Mouse (Mus musculus) midbrain, embryonic 11.5 days (tissue): Measurements from ENCODE around the gene Fam129b. TPM values are rescaled to one million over a fixed set of nuclear protein-coding genes. Genes with fewer than 3 reads are reported as not detected.

Experiments used
- ATAC-seq: fragments of 200-750 bp; cut with Nextera tagmentation; 2 replicates; pipeline ENCODE4 v1.8.0; 2017; ENCODE audit warnings: moderate TSS enrichment, moderate library complexity; ENCODE audit not compliant: low FRiP score
- DNase-seq: peaks from one replicate; pipeline ENCODE4 v3.0.0; 2015; ENCODE audit warnings: low spot score; ENCODE audit errors: missing footprints
- H3K27ac ChIP-seq: fragments of 300-500 bp; sonication (generic); 2 replicates; pipeline ENCODE4 v1.5.1; 2014; ENCODE audit warnings: low read depth, low read length
- H3K27me3 ChIP-seq: fragments of 300-500 bp; sonication (generic); 2 replicates; pipeline ENCODE4 v1.6.1; 2014; ENCODE audit warnings: mild to moderate bottlenecking, low read length, moderate library complexity, mixed read lengths; ENCODE audit not compliant: control insufficient read depth, insufficient read depth
- H3K36me3 ChIP-seq: fragments of 300-500 bp; sonication (generic); 2 replicates; pipeline ENCODE4 v1.6.1; 2014; ENCODE audit warnings: mild to moderate bottlenecking, low read length, moderate library complexity, mixed read lengths; ENCODE audit not compliant: control insufficient read depth, insufficient read depth
- H3K4me1 ChIP-seq: fragments of 300-500 bp; sonication (generic); 2 replicates; pipeline ENCODE4 v1.6.1; 2014; ENCODE audit warnings: low read length; ENCODE audit not compliant: control insufficient read depth, insufficient read depth
- H3K4me2 ChIP-seq: fragments of 300-500 bp; sonication (generic); 2 replicates; pipeline ENCODE4 v1.6.1; 2014; ENCODE audit warnings: mild to moderate bottlenecking, moderate library complexity
- H3K4me3 ChIP-seq: fragments of 300-500 bp; sonication (generic); 2 replicates; pipeline ENCODE4 v1.5.1; 2014; ENCODE audit warnings: low read depth, low read length
- H3K9ac ChIP-seq: fragments of 300-500 bp; sonication (generic); 2 replicates; pipeline ENCODE4 v1.6.1; 2014; ENCODE audit warnings: low read length
- H3K9me3 ChIP-seq: fragments of 300-500 bp; sonication (generic); 2 replicates; pipeline ENCODE4 v1.6.1; 2016; ENCODE audit warnings: low read length; ENCODE audit not compliant: control insufficient read depth
- WGBS: fragments of 180-500 bp; shearing (Covaris S2); extraction: QIAGEN DNeasy Blood & Tissue Kit; methylation state at CpG from one replicate; pipeline ENCODE4 v1.1.7; 2014; 5-methylcytosine and 5-hydroxymethylcytosine counted together
- polyA plus RNA-seq: library from polyadenylated mRNA; unstranded; fragments of >200 nt; fragmentation: Nextera tagmentation; extraction: Ambion mirVana; gene quantifications from 2 replicates; pipeline ENCODE4 v1.2.1, GENCODE M21; 2014

The Fam129b gene
- polyA plus RNA-seq, 1 experiment from 2014 or later, result 10.6 TPM

DNA sequence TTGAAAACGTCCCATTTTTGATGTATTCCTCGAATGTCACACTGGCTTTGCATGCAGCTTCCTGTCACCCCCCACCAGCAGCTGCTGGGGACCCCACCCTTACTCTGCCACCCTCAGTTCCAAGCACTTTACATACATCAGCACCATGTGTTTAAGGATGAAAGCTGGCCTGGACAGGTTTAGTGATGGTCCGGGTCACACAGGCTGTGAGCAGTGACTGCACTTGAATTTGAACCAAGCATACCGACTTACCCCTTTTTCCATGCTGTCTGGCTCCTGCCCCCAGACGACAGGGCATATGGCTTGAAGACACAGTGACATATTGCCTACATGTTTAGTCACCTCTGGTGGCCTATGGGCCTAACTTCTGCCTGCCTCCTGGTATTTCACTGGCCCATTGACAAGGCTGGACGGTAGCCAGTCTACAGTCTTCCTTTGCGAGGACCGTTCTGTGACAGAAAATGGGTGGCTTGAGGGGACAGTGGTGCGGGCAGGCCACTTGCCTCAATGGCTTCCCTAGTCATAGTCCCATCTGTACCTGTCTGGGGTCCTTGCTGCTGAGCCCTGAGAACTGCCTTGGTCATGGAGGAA, 92.2 kb downstream of the Fam129b start:
- DNase-seq, result no peak
- no peak for ATAC-seq
- H3K4me3 ChIP-seq, result no peak overlapping the region
- H3K9me3 ChIP-seq, result no peaks in the 10 kb centered on the region
- peaks cover 9% of the 10 kb centered on the region; the same call in 1 of the 2 replicates for H3K36me3 ChIP-seq
- 85% methylated on average over 9 of the region's 9 CpGs for WGBS
- no peak overlapping the region for H3K9ac ChIP-seq
- peaks cover 9% of the 10 kb centered on the region for H3K4me1 ChIP-seq
- no peaks in the 10 kb centered on the region for H3K27me3 ChIP-seq
- H3K4me2 ChIP-seq, result peak overlapping the region; percentile 93; the same call in 1 of the 2 replicates
- no peak overlapping the region for H3K27ac ChIP-seq

GRCm38 (mm10) chr2:32969326-32969725, 93.4 kb downstream of the Fam129b start:
- H3K9me3 ChIP-seq, result no peaks in the 10 kb centered on the region
- H3K4me2 ChIP-seq, result no peak overlapping the region
- H3K4me3 ChIP-seq, result no peak overlapping the region
- 88% methylated on average over 8 of the region's 8 CpGs for WGBS
- H3K27me3 ChIP-seq, result no peaks in the 10 kb centered on the region
- H3K36me3 ChIP-seq, result peaks cover 5% of the 10 kb centered on the region; the same call in 1 of the 2 replicates
- no peak overlapping the region for H3K9ac ChIP-seq
- H3K4me1 ChIP-seq, result peaks cover 5% of the 10 kb centered on the region
- no peak overlapping the region for H3K27ac ChIP-seq
- DNase-seq (no peak), ATAC-seq (no peak)

GRCm38 (mm10) chr2:32971235-32971634, 95.3 kb downstream of the Fam129b start:
- ATAC-seq, result no peak
- no peak overlapping the region for H3K27ac ChIP-seq
- no peak overlapping the region for H3K4me3 ChIP-seq
- H3K9ac ChIP-seq, result no peak overlapping the region
- H3K27me3 ChIP-seq, result no peaks in the 10 kb centered on the region
- H3K9me3 ChIP-seq, result no peaks in the 10 kb centered on the region
- H3K36me3 ChIP-seq, result 0 out of 2 replicates have a peak, but pooled peaks cover 3% of the 10 kb centered on the region
- H3K4me1 ChIP-seq, result peaks cover 5% of the 10 kb centered on the region
- 37% methylated on average over 9 of the region's 9 CpGs for WGBS
- no peak for DNase-seq
- no peak overlapping the region for H3K4me2 ChIP-seq

GRCm38 (mm10) chr2:32974216-32974615, 98.3 kb downstream of the Fam129b start:
- H3K9ac ChIP-seq, result no peak overlapping the region
- no peaks in the 10 kb centered on the region for H3K27me3 ChIP-seq
- 0 out of 2 replicates have a peak, but pooled peaks cover 3% of the 10 kb centered on the region for H3K36me3 ChIP-seq
- ATAC-seq (no peak), DNase-seq (no peak)
- H3K4me1 ChIP-seq, result no peaks in the 10 kb centered on the region
- no peak overlapping the region for H3K4me2 ChIP-seq
- no peak overlapping the region for H3K27ac ChIP-seq
- WGBS, result 93% methylated on average over 8 of the region's 8 CpGs
- H3K4me3 ChIP-seq, result no peak overlapping the region
- no peaks in the 10 kb centered on the region for H3K9me3 ChIP-seq

Other genes with a start within 250 kb of the Fam129b start
- gene Eng, start 229.5 kb upstream of the Fam129b start, polyA plus RNA-seq, result 20.5 and 22.7 TPM in 2 replicates
- 10.3 and 13.9 TPM in 2 replicates for gene Fpgs, start 172.0 kb upstream of the Fam129b start, polyA plus RNA-seq
- 72.8 and 82.6 TPM in 2 replicates for gene Cdk9, start 163.0 kb upstream of the Fam129b start, polyA plus RNA-seq
- gene Sh2d3c, start 155.1 kb upstream of the Fam129b start, polyA plus RNA-seq, result 23.4 and 25.5 TPM in 2 replicates
- gene 6330409D20Rik, start 135.1 kb upstream of the Fam129b start, polyA plus RNA-seq, result 2.0 and 3.0 TPM in 2 replicates
- gene Tor2a, start 118.9 kb upstream of the Fam129b start, polyA plus RNA-seq, result 47.7 and 51.4 TPM in 2 replicates
- 0.26 and 0.30 TPM in 2 replicates for gene Ttc16, start 100.5 kb upstream of the Fam129b start, polyA plus RNA-seq
- gene Ptrh1, start 100.3 kb upstream of the Fam129b start, polyA plus RNA-seq, result 3.2 and 3.9 TPM in 2 replicates
- 0.08 and 0.28 TPM in 2 replicates for gene Cfap157, start 91.7 kb upstream of the Fam129b start, polyA plus RNA-seq
- gene Stxbp1, start 28.9 kb upstream of the Fam129b start, polyA plus RNA-seq, result 51.4 and 53.8 TPM in 2 replicates
- 129 and 155 TPM in 2 replicates for gene Rpl12, start 85.4 kb downstream of the Fam129b start, polyA plus RNA-seq
- gene Lrsam1, start 85.5 kb downstream of the Fam129b start, polyA plus RNA-seq, result 9.2 and 9.3 TPM in 2 replicates
- gene Slc2a8, start 106.0 kb downstream of the Fam129b start, polyA plus RNA-seq, result 8.4 and 9.5 TPM in 2 replicates